Mouse (Mus musculus) midbrain, embryonic 12.5 days (tissue): ENCODE results near the gene Ccne1. TPM values are rescaled to one million over a fixed set of nuclear protein-coding genes. Genes with fewer than 3 reads are reported as not detected.

Experiments
- ATAC-seq: fragments of 200-750 bp; cut with Nextera tagmentation; 2 replicates; pipeline ENCODE4 v1.8.0; 2017; ENCODE audit warnings: low read depth, moderate TSS enrichment, moderate library complexity; ENCODE audit not compliant: low FRiP score
- H3K27ac ChIP-seq: fragments of 300-500 bp; sonication (generic); replicated peaks from 2 replicates; pipeline ENCODE4 v1.5.1; 2016; ENCODE audit warnings: mild to moderate bottlenecking
- H3K27me3 ChIP-seq: fragments of 300-500 bp; sonication (generic); 2 replicates; pipeline ENCODE4 v1.6.1; 2016; ENCODE audit warnings: mild to moderate bottlenecking
- H3K36me3 ChIP-seq: fragments of 300-500 bp; sonication (generic); 2 replicates; pipeline ENCODE4 v1.6.1; 2016
- H3K4me1 ChIP-seq: fragments of 300-500 bp; sonication (generic); 2 replicates; pipeline ENCODE4 v1.6.1; 2016
- H3K4me2 ChIP-seq: fragments of 300-500 bp; sonication (generic); replicated peaks from 2 replicates; pipeline ENCODE4 v1.6.1; 2016; ENCODE audit warnings: mild to moderate bottlenecking, moderate library complexity
- H3K4me3 ChIP-seq: fragments of 300-500 bp; sonication (generic); 2 replicates; pipeline ENCODE4 v1.5.1; 2016; ENCODE audit warnings: mild to moderate bottlenecking
- H3K9ac ChIP-seq: fragments of 300-500 bp; sonication (generic); replicated peaks from 2 replicates; pipeline ENCODE4 v1.6.1; 2016; ENCODE audit warnings: mild to moderate bottlenecking, moderate library complexity
- H3K9me3 ChIP-seq: fragments of 300-500 bp; sonication (generic); 2 replicates; pipeline ENCODE4 v1.6.1; 2016; ENCODE audit warnings: mild to moderate bottlenecking
- WGBS: fragments of 180-500 bp; shearing (Covaris S2); methylation state at CpG from one replicate; pipeline ENCODE4 v1.1.7; 2016; 5-methylcytosine and 5-hydroxymethylcytosine counted together
- polyA plus RNA-seq: library from polyadenylated mRNA; unstranded; fragments of >200 nt; fragmentation: Nextera tagmentation; extraction: Ambion mirVana; gene quantifications from 2 replicates; pipeline ENCODE4 v1.2.1, GENCODE M21; 2016

The Ccne1 gene
- polyA plus RNA-seq, 1 experiment from 2014 or later: 36.7 TPM

DNA sequence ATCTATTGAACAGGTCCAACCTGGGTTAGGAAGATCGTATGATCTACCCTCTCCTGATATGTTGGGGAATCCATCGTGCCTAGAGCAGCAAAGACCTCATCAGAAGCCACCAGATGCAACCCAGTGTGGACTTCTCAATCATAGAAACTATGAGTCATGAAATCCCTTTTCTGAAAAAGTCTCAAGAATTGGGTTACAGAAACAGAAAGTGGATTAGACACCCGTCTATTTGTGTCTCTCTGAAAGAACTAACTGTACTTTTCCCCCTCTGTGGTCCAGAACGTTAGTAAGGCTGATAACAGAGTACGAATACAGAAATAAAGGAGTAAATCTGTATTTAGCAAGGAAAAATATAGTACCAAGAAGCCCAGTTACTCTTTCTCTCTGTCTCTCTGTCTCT, 36.3 kb downstream of the Ccne1 start:
- WGBS: 83% methylated on average over 5 of the region's 5 CpGs
- no peaks in the 10 kb centered on the region for H3K36me3 ChIP-seq
- ATAC-seq: no peak
- no peak overlapping the region for H3K27ac ChIP-seq
- H3K9me3 ChIP-seq: no peaks in the 10 kb centered on the region
- H3K4me3 ChIP-seq: no peak overlapping the region
- H3K9ac ChIP-seq: no peak overlapping the region
- peaks cover 27% of the 10 kb centered on the region for H3K27me3 ChIP-seq
- peaks cover 18% of the 10 kb centered on the region for H3K4me1 ChIP-seq
- no peak overlapping the region for H3K4me2 ChIP-seq

GRCm38 (mm10) chr7:38070663-38071062, 36.7 kb downstream of the Ccne1 start:
- Histone ChIP-seq H3K4me3 (no peak overlapping the region), H3K36me3 (no peaks in the 10 kb centered on the region), H3K4me1 (peaks cover 18% of the 10 kb centered on the region), H3K9ac (no peak overlapping the region), H3K27me3 (peaks cover 25% of the 10 kb centered on the region), H3K9me3 (no peaks in the 10 kb centered on the region), H3K4me2 (no peak overlapping the region), H3K27ac (no peak overlapping the region)
- WGBS: 32% methylated on average over 2 of the region's 2 CpGs
- ATAC-seq: no peak

DNA sequence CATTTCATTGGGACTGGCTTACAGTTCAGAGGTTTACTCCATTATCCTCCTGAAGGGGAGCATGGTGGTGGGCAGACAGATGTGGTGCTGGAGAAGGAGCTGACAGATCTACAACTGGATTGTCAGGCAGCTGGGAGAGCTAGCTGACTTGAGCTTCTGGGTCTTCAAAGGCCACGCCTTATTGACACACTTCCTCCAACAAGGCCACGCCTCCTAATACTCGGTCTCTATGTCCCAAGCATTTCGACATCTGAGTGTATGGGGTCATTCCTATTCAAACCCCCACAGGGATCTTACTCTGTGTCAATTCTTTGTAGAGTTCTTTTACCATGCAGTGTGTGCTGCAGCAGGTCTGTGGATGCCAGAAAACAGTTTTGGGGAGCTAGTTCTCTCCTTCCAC, 42.9 kb downstream of the Ccne1 start:
- H3K27me3 ChIP-seq: peaks cover 12% of the 10 kb centered on the region
- H3K27ac ChIP-seq: no peak overlapping the region
- ATAC-seq: no peak
- H3K4me3 ChIP-seq: no peak overlapping the region
- no peaks in the 10 kb centered on the region for H3K9me3 ChIP-seq
- 52% methylated on average over 4 of the region's 4 CpGs for WGBS
- H3K4me2 ChIP-seq: no peak overlapping the region
- no peak overlapping the region for H3K9ac ChIP-seq
- no peaks in the 10 kb centered on the region for H3K36me3 ChIP-seq
- H3K4me1 ChIP-seq: peaks cover 5% of the 10 kb centered on the region

DNA sequence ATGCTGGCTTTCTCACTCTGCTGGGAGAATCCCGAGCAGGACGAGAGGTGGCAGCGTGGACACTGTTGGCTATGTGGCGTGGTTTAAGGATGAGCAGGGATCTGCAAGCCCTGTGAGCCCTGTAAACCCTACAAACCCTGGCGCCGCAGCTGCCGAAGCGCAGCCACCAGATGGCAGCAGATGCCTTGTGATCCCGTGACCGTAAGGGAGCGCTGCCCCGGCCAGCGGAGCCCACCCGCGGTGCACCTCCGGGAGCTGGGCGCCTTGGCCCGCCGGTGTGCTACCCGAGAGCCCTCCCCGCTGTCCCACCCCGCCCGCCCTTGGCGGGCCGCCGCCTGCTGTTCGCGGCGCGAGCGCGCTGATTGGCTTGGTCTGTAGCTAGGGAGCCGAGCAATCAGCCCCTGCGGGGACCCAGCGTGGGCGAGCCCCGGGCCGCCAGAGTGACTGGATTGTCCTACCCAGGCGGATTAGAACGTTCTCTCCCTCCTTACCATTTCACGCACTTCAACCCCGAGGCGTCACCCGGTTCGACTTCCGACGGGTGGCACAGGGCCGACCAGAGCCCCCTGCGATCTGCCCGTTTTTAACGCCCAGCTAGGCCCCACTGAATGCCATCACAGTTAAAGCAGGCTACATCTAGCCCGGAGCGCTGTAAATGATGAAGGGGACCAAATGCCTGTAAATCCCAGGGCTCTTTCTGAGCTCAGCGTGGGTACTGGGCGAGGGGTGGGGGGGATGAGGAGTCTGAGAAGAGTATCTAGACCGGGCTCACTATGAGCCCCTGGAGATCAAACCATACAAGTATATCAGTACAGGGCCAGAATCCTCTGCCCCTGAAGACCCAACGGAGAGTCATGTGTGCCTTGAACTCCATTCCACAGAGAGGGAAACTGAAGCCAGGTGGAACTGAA, 46.0 kb downstream of the Ccne1 start:
- peaks cover 5% of the 10 kb centered on the region for H3K4me1 ChIP-seq
- H3K4me3 ChIP-seq: peak overlapping the region; percentile 58
- ATAC-seq: peak; percentile 92
- WGBS: 3% methylated on average over 55 of the region's 57 CpGs
- H3K9ac ChIP-seq: peak overlapping the region; percentile 65
- peaks cover 16% of the 10 kb centered on the region for H3K27me3 ChIP-seq
- H3K36me3 ChIP-seq: no peaks in the 10 kb centered on the region
- no peak overlapping the region; the same call in 1 of the 2 replicates for H3K27ac ChIP-seq
- H3K4me2 ChIP-seq: peak overlapping the region; percentile 80
- H3K9me3 ChIP-seq: no peaks in the 10 kb centered on the region

GRCm38 (mm10) chr7:38059636-38060330, 47.6 kb downstream of the Ccne1 start:
- Histone ChIP-seq H3K27ac (no peak overlapping the region), H3K27me3 (peaks cover 16% of the 10 kb centered on the region)
- WGBS: 78% methylated on average over 8 of the region's 8 CpGs

GRCm38 (mm10) chr7:38059096-38059495, 48.2 kb downstream of the Ccne1 start:
- Histone ChIP-seq H3K27me3 (peaks cover 16% of the 10 kb centered on the region), H3K4me3 (no peak overlapping the region), H3K9me3 (no peaks in the 10 kb centered on the region), H3K4me2 (no peak overlapping the region), H3K36me3 (no peaks in the 10 kb centered on the region), H3K9ac (no peak overlapping the region), H3K4me1 (peaks cover 5% of the 10 kb centered on the region), H3K27ac (no peak overlapping the region)
- WGBS: 62% methylated on average over 7 of the region's 7 CpGs
- no peak for ATAC-seq

More at GRCm38 (mm10) chr7:38059636-38060330, 47.6 kb downstream of the Ccne1 start:
- Histone ChIP-seq H3K4me1 (peaks cover 5% of the 10 kb centered on the region), H3K4me3 (no peak overlapping the region), H3K4me2 (no peak overlapping the region), H3K36me3 (no peaks in the 10 kb centered on the region), H3K9me3 (no peaks in the 10 kb centered on the region), H3K9ac (no peak overlapping the region)
- no peak for ATAC-seq

GRCm38 (mm10) chr7:38055996-38056395, 51.3 kb downstream of the Ccne1 start:
- H3K36me3 ChIP-seq: no peaks in the 10 kb centered on the region
- no peak overlapping the region for H3K4me2 ChIP-seq
- no peak for ATAC-seq
- H3K27ac ChIP-seq: no peak overlapping the region
- no peak overlapping the region for H3K4me3 ChIP-seq
- no peaks in the 10 kb centered on the region for H3K9me3 ChIP-seq
- no peaks in the 10 kb centered on the region for H3K4me1 ChIP-seq
- no peak overlapping the region for H3K9ac ChIP-seq
- H3K27me3 ChIP-seq: peaks cover 9% of the 10 kb centered on the region
- WGBS: 91% methylated on average over 2 of the region's 2 CpGs

DNA sequence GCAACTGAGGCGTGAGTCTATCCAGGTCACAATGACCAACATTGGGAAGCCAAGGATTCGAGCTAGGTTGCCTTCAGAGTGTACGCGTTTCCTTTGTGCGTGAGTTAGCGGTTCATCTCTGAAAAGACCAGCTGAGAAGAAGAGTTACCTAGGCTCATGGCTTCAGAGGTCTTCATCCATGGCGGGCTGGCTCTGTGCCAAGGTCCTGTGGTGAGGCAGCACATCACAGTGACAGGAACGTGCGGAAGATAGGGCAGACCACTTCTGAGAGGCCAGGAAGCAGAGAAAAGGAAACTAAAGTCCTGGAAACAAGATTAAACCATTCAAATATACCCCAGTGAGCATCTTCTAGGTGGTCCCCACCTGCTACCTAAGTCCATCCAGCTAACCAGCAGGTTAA, 53.1 kb downstream of the Ccne1 start:
- no peak overlapping the region for H3K4me3 ChIP-seq
- no peaks in the 10 kb centered on the region for H3K4me1 ChIP-seq
- no peak overlapping the region for H3K9ac ChIP-seq
- no peak overlapping the region for H3K27ac ChIP-seq
- H3K36me3 ChIP-seq: no peaks in the 10 kb centered on the region
- WGBS: 91% methylated on average over 9 of the region's 9 CpGs
- no peak for ATAC-seq
- H3K27me3 ChIP-seq: peaks cover 4% of the 10 kb centered on the region; the same call in 1 of the 2 replicates
- H3K4me2 ChIP-seq: no peak overlapping the region
- H3K9me3 ChIP-seq: no peaks in the 10 kb centered on the region

Other genes starting within 250 kb of the Ccne1 start
- gene Uri1, start 84.0 kb downstream of the Ccne1 start, polyA plus RNA-seq: 44.4 and 46.6 TPM in 2 replicates
- gene 1600014C10Rik, start 75.7 kb upstream of the Ccne1 start, polyA plus RNA-seq: 18.5 and 19.9 TPM in 2 replicates
- gene Plekhf1, start 120.5 kb upstream of the Ccne1 start, polyA plus RNA-seq: 1.1 and 1.2 TPM in 2 replicates
- gene Pop4, start 163.9 kb upstream of the Ccne1 start, polyA plus RNA-seq: 81.1 and 90.3 TPM in 2 replicates